Mouse (Mus musculus) cortical plate, adult 2 months (tissue): ENCODE data around the gene 4933427I04Rik.

Source experiments
- CTCF ChIP-seq: fragments of 200-500 bp; IDR thresholded peaks from 2 replicates; pipeline ENCODE4 v1.5.1; 2011; ENCODE audit warnings: mild to moderate bottlenecking, control low read depth, low read length; ENCODE audit not compliant: insufficient read depth; ENCODE audit errors: extremely low read depth
- POLR2A ChIP-seq: fragments of 200-500 bp; IDR thresholded peaks from 2 replicates; pipeline ENCODE4 v1.6.1; 2011; ENCODE audit warnings: mild to moderate bottlenecking, low read length, control low read depth; ENCODE audit not compliant: insufficient read depth; ENCODE audit errors: extremely low read depth

GRCm38 (mm10) chr4:123903432-123903831 lies 44.0 kb downstream of the 4933427I04Rik start:
- no peak for TF ChIP-seq POLR2A
- no peak for TF ChIP-seq CTCF
